Mouse (Mus musculus) erythroid progenitor cell, adult 5-6 weeks (primary cell): ENCODE data around the gene Pbx1. TPM values are rescaled to one million over a fixed set of nuclear protein-coding genes. Genes with fewer than 3 reads are reported as not detected.

Experiments used
- ATAC-seq: replicated peaks from 2 replicates; pipeline ENCODE4 v1.8.0; 2016; ENCODE audit warnings: moderate number of reproducible peaks, mild to moderate bottlenecking, moderate TSS enrichment, inconsistent platforms; ENCODE audit not compliant: poor library complexity, low FRiP score, severe bottlenecking
- total RNA-seq, 2 experiments: library from RNA; stranded (forward) in 1 of 2; stranded (reverse) in 1 of 2; fragments of 150-400 nt in 1 of 2; fragments of 186-747, 209-891 nt in 1 of 2; gene quantifications; 2 replicates each; pipeline versions ENCODE4 v1.2.3 to v1.2.4; 2015 to 2017; ENCODE audit warnings: low replicate concordance in 2 of 2

Gene Pbx1
- total RNA-seq, 2 experiments from 2014 or later, result 2.1 to 4.6 TPM

DNA sequence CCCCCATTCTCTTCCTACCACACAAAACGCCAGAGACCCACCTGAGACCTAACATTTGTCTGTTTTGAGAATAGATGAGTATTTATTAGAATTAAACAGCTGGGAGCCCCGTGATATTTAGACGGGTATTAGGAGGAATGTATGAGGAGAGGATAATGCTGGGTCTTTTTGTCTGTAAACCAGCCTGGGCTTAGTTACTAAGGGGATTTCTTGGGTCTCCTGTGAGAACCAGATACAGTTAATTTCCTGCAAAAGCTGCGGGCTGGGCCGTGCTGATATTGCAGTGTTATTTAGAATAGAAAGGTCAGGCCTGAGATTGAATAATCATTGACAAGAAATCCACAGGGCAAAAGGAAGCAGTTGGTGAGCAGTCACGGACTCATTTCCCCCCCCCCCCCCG lies 296.5 kb downstream of the Pbx1 start:
- ATAC-seq, result no peak

DNA sequence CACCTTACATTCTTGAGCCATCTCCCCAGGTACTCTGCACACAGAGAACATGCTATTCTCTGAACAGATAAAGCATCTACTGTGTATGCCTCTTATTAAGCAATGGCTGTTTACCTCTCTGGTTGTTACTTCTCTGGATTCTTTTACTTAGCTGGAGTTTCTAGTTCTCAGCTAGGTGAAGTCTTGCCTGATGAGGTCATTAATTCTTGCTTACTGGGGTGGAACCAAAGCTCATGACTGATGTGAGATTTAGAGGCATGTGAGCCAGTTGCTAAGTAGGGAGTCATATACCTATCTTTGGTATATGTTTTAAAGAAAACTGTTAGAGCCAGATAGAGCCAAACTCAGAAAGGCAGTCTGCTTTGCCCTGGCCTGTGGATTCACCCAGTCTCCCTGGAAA lies 298.4 kb downstream of the Pbx1 start:
- ATAC-seq, result no peak

DNA sequence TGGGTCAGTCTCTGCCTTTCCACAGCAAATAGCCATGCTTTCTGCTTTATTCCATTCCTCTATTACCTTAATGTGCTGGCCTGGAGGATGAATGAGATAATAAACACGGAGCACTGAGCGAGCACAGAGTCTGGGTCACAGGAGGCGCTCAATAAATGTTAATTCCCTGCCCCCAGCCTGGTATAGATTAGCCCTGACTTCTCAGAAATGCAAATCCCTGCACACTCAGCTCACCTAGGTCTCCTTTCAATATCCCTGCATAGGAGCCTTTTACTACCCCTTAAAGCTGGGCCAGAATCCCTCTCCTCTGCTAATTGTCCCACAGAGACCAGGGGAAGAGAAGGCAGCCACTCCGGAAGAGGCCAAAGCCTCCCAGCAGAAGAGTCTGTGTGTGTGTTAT lies 304.1 kb downstream of the Pbx1 start:
- no peak for ATAC-seq

DNA sequence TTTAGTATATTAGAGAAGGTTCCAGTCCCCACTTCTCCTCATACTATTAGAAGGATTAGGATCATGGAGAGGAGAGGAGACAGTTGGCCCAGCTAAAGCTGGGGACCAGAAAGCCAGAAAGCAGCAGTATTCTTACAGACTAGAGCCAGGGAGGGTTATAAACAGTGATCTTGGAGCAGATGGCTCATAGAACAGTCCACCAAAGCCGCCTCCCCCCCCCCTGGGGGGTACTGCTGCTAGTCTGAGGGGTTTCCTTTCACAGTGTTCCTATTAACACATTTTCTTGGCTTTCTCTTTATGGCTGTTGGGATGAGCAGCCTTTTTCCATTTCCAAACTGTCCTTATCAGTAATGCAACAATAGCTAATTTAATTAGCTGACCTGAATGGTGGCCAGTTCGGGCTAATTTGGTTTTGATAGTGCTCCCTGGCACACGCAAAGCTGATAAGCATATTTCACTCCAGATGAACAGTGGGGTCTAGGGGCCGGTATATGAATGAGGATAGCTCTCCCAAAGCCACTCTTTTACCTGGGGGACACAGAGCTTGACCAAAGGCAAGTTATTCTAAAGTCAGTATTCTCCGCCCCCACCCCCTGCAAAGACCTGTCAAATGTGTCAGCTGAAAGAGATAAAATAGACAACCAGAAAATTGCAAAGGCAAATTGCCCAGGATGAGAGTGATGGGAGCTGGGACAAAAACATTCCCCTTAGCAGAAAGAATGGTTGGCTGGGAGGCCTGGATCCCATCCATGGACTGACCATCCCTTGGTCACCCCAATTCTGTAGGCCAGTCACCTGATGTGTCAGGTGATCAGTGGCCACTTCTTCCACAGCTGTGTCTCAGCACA lies 307.2 kb downstream of the Pbx1 start:
- no peak for ATAC-seq

DNA sequence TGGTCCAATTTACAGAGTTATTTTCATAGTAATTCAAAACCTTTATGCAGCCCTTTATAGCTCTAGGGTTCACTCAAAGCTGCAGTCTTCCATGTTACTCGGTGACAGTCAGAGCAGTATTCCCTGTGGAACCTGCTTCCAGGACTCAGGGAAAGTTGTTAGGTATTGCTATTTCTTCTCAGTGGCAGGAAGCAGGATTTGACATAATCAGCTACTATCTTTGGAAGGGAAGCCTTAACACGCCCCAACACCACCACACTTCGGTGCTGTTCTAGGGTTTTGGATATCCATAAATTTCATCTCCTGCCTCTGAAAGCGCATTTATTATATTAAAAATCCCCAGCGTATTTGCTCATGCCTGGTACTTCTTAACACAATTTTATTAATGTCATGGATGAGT lies 314.0 kb downstream of the Pbx1 start:
- ATAC-seq, result no peak

DNA sequence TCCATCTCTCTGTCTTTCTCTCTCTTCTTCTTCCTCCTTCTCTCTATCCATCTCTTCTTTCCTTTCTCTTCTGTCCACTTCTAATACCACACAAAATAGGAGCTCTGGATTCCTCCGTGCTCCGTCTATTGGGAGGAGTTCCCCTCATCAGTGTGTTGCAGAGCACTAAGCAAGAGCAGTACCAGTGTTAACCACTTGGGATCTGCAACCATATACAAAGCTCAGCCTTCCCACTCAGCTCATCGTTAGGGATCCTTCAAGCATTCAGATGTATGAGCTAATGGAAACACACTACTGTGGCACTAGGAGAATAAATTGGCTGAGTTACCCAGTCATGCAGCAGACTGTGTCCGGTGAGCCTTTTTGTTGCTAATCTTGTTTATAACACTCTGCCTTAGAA lies 314.7 kb downstream of the Pbx1 start:
- ATAC-seq, result no peak

DNA sequence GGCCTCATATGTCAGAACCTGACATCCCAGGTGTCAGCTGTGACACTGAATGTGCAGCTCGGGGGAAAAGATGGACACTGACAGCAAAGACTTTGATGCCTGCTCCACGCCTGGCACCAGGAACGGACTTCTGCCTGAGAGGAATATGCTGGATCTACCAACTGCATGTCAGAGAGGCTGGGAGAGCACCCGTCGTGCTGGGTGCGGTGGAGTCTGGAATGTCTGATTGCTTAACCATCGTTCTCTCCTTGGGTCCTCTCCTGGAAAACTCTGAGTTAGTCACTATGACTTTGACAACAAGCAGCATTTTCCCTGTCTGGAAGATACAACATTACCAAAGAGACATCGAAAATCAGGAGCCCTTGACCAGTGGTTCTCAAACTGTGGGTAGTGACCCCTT lies 322.3 kb downstream of the Pbx1 start:
- ATAC-seq, result no peak

DNA sequence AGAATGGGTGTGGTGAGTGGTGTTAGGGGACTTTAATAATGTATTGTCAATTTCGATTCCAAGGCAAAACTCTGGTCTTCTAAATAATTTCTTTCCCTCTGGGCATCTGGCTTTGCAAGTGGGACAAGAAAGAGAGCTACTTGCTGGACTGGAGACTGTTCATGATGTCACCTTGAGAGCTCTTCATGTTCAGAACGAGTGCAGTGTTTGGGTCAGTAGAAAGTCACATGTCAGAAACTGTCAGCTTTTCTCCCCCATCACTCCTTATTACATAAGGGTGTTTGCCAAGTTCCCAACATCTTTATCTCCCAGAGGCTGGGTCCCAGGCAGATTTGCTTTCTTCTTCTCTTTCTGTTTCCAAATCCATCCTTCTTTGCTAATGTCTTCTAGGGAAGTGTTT lies 328.2 kb downstream of the Pbx1 start:
- ATAC-seq, result no peak

DNA sequence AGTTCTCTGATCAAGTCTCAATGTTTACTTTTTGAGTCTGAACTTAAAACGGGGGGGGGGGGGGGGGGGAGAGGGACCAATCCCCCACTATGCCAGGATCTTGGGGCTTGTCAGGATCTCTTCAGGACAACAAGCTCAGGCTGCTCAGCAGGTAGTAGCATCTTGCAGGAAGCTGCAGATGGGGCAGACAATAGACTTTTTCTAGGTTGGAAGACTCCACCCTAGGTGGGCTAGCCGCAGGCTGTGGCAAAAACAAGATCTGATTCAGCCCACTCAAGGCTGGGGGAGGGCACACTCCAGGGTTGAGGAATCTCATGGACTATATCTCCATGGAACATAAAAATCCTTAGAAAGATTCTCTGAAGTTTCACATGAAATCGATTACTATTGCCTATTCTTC lies 330.6 kb downstream of the Pbx1 start:
- ATAC-seq, result no peak

DNA sequence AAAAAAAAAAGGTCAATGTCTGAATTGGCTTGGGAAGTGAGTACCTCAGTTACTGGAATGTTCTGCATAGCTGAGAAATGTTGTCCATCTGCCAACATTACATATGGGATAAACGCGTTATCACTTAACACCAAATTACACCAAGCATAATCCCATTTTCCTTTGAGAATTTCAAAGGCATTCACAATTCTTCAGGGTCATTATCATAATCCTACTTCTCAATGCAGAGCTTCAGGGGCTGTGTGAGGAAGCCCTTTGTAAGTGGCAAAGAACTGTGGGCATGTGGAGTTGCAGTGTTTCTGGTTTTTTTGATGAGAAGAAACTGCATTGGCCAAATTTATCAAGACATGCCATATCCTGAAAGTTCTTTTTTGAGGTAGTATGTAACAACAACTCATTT lies 333.3 kb downstream of the Pbx1 start:
- ATAC-seq, result no peak

DNA sequence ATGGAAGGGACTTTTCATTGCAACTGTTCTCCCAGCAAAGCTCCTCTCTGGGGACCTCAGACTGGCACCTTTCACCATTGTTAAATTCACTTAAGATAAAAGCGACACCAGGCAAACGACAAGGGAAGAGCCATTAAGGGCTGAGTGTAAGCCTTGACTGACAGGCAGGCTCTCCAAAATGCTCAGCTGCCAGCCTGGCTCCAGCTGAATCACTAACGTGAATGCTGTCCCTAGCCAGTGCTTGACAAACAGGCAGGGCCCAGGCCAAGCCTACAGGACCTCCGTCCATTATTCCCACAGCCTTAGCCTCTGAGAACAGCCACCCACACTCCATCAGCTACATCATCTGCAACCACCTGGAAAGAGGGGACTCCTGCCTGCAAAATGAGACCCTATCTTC lies 337.4 kb downstream of the Pbx1 start:
- no peak for ATAC-seq

DNA sequence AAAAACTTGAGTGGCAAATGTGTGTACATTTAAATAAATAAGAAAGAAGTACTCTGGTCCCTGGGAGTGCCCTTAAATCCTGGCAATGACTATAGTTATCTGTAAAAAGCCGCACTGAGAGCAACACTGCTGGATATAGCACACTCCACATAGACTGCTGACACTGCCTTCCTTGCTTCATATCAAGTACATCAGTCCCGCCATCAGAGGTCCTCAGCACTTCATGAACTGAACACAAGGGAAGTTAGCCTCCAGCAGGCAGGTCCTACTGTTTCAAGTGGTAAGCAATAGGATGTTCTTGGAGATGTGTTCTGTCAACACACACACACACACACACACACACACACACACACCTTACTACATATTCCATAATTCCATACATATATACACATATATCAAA lies 339.0 kb downstream of the Pbx1 start:
- ATAC-seq, result no peak

DNA sequence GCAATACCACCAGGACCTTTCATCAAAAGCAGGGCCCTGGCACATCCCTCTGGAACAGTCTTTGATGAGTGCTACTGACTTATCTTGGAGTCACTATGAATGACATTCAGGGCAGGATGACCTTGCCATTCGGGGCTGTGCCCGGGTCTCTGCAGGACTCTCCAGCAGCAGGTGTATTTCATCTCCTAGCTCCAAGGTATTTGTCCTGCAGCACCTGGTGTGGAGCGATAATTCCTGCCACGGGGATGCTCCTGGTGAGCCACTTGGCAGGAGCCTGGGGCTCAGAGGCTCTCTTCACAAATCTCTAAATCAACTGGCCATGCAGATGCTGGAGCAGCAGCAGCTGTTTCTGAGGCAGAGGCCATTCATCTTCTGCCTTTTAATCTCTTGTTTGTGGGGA lies 340.4 kb downstream of the Pbx1 start:
- no peak for ATAC-seq

DNA sequence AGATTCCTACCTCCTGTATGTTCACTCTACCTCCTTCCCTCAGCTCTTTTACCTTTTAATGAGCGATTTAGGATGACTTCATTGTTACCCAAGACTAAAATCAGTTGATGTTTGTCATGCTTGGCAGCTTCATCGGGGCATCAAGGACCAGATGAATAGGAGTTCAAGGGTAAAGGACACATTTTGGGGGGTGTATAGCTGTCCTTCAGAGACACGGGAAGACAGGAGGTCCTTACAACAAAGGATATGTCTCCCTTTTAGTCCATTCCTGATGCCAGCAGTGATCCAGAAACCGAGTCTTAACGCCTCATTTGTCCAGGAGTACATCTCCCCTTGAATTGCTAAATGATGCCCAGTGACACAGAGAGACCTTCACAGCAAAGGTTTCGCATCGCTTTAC lies 343.4 kb downstream of the Pbx1 start:
- ATAC-seq, result no peak

DNA sequence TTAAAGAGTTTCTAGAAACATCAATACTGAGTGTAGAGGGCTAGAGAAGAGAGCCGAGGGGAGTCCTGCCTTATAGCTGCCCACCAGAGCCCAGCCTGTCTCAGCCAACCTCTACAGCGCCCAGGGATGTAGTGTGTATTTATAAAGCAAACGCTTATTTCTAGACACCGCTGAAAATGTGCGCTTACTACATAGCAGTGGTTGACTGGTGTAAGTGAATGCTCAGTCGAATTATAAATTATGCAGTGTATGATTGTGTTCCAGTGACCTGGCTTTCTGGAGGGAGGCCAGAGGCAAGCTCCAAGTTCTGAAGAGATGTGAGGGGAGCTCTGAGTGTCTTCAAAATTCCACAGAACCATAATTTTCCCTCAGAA lies 352.7 kb downstream of the Pbx1 start:
- ATAC-seq, result no peak

DNA sequence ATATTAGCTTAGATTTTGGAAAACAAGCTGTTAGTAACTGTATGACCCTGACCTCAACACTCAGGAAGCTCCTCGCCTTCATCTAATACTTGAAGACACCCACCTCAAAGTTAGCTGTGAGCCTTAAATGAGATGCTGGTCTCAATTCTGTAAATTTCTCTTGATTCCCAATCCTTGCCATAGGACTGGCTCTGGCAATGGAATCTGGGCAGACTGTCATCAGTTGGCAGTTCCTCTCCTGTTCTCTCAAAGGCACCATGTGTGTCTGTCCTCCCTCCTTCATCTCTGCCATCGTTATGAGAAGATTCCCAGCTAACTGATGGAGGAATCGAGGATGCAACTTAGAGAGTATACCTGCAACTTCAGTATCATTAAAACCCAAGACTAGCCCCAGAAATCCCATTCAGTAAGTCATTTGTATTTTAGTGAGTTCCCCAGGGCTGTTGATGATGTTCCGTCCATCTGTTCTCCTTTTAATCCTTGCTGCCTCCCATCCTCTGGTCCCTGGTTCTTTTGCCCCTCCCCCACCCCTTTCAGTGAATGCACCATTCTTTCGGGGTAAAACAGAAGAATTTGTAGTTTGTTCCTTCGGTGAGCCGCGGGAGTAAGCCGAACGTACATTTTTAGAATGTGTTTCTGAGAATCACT lies 353.2 kb downstream of the Pbx1 start:
- ATAC-seq, result no peak

DNA sequence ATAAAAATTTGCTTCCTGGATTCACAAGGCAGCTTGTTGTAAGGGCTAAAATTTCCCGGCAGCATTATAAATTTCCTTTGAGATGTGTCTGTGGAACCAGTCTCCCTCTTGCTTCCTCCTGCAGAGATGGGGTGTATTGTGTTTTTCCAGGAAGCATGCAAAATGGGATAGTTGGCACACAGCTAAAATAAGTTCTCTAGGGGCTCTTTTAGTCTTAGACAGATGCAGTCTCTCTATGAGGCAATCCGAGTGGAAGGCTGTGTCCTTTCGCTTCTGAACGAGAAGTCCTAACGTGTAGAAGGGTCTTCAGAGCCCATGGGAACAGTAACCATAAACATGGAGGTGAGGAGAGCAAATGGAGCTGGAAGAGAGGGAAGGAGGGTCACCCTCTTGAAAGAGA lies 360.1 kb downstream of the Pbx1 start:
- ATAC-seq, result no peak

DNA sequence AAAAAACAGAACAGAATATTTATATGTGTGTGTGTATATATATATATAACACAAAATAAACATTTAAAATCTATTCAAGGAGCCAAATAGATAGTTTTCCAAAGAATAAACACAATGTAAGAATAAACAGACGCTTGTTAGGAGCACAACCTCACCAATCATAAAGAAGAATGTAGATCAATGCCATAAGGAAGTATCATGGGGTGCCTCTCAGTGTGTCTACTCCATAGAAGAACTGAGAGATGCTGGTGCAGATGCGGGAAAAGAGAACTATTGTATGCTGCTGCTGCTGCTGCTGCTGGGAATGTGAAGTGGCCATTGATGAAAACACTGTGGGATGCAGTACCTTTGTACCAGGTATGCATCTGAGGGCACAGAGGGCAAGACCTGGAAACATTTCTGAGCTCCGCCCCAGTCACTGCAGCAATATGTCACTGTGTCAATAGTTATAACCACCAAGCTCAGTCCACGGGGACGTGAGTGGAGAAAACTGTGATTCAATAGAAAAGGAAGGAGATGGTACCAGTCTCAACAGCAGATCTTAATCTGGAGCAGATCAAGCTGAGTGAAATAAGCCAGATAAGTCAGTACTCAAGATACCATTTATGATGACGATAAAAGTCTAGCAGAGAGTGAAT lies 361.7 kb downstream of the Pbx1 start:
- ATAC-seq, result no peak

DNA sequence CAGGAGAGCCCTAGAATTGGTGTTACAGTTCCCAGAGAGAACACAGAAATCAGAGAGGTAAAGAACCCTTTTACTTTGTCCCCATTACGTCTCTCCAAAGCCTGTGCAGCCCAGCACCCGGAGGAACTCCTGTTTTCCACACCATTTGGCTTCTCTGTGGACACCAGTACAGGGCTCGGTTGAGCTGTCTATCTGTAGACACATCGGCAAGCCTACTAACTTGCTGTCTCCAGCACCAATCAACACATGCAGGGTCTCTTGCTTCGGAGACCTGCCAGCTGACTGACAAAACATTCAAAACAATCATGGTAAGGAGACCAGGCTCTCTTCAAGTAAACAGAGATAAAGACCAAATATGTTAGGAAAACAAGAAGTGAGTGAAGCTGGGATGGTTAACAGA lies 362.3 kb downstream of the Pbx1 start:
- ATAC-seq, result no peak
